Mouse (Mus musculus): Measurements from ENCODE around the gene Tspan5.

DNA sequence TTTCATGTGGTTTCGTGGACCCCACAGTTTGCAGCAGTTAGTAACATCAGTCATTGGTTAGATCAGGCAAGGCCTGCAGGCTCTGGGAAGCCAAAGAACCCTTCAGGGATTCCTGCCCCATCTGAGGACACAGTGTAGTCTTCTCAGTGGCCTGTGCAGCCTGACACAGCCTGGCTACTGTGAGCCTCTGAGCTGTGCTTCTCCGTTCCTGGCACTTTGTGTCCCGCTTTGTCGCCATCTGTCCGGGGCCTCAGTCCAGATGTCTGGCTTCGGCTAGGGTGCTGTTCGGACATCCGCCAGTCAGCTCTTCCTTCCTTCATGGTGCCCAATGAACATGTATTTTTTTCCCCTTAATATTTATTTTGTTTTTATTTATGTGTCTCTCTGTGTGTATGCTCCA lies 117.2 kb downstream of the Tspan5 start:
- no peak for TF ChIP-seq GATA1 (IDR thresholded peaks at IDR 0.05; ENCODE audit: low read length)
- no peak for TF ChIP-seq TAL1 (IDR thresholded peaks at IDR 0.05; ENCODE audit: low read length)
